Comparison of ENCODE assay signal across 31 mouse cellular contexts in the genomic region with DNA sequence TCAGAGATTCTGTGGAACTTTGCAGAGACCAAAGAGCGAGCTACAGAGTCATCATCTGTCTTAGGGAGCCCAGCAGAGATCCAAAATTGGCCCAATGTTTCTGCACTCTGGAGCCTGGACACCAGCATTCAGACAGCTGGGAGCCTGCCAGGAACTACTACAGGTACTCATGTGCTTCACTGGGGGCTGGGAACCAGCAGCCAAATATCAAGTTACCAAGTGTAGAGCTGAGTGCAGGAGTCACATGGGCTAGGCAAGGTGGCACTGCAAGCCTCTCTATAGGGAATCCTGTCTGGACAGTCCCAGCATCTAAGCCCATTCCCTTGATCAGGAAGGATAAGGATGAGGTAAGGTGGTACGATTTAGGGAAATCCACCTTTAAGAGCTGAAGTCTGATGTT. TPM values are rescaled to one million over a fixed set of nuclear protein-coding genes. Genes with fewer than 3 reads are reported as not detected.
DNase-seq lines count a peak whose midpoint lies in the region; ATAC-seq and TF ChIP-seq lines count a peak whose summit lies in the region.
"Had no signal": no experiment of that assay in that cellular context is flagged by ENCODE, and none has a peak within 500 bp of the region (broad histone marks: within the 10 kb centered on the region; RNA-seq: fewer than 3 reads in every experiment).

No protein-coding gene starts in this region.

- no peak overlapping the region for H3K4me3 ChIP-seq in heart, embryonic 10.5 days
- no peak overlapping the region for H3K4me3 ChIP-seq in lung, embryonic 14.5 days (ENCODE audit: low read depth, low read length)
- H3K4me3 ChIP-seq in heart, embryonic 16.5 days (ENCODE audit: low read length) = no peak overlapping the region
- no peak overlapping the region for H3K4me3 ChIP-seq in stomach, postnatal 0 days (ENCODE audit: low read depth, low read length)
- H3K4me3 ChIP-seq: embryonic facial prominence, embryonic 15.5 days; forebrain, embryonic 15.5 days; limb, embryonic 15.5 days; liver, embryonic 15.5 days; midbrain, embryonic 13.5 days had no signal

- ATAC-seq in lung, embryonic 14.5 days (ENCODE audit: insufficient read depth) = peak; percentile 77; the same call in 1 of the 2 replicates
- peak; percentile 72 for ATAC-seq in heart, embryonic 16.5 days (replicated peaks; ENCODE audit: extremely low read depth, insufficient read depth, low FRiP score)
- ATAC-seq in stomach, postnatal 0 days (ENCODE audit: low FRiP score, low TSS enrichment) = no peak
- ATAC-seq: forebrain, embryonic 15.5 days; hindbrain, postnatal 0 days; intestine, postnatal 0 days; midbrain, embryonic 13.5 days had no signal

- DNase-seq in heart, adult 18-20 months = peak; percentile 54 to 70
- no peak for DNase-seq in heart, embryonic 10.5 days (ENCODE audit: low spot score)
- peak; percentile 44 for DNase-seq in lung, embryonic 14.5 days
- DNase-seq in lung, postnatal 14 days = no peak
- peak; percentile 41 for DNase-seq in lung, postnatal 25 days (ENCODE audit: low spot score)
- DNase-seq in thymus, postnatal 25 days = no peak
- DNase-seq in stomach, postnatal 0 days (ENCODE audit: low spot score) = no peak
- DNase-seq: adrenal gland, adult 2 months; cerebellum, adult 11 months; cerebellum, adult 9-11 months; gastrocnemius, postnatal 10 days; left cerebral cortex, postnatal 4 days; thymus, adult 2 months had no signal

- H3K27ac ChIP-seq in heart, embryonic 10.5 days = no peak overlapping the region
- no peak overlapping the region for H3K27ac ChIP-seq in lung, embryonic 14.5 days (ENCODE audit: low read depth)
- no peak overlapping the region for H3K27ac ChIP-seq in heart, embryonic 16.5 days (ENCODE audit: low read length)
- no peak overlapping the region for H3K27ac ChIP-seq in stomach, postnatal 0 days (replicated peaks)
- H3K27ac ChIP-seq: embryonic facial prominence, embryonic 15.5 days; forebrain, embryonic 15.5 days; hindbrain, postnatal 0 days; limb, embryonic 15.5 days; liver, embryonic 15.5 days; midbrain, embryonic 13.5 days had no signal

- 0 out of 2 replicates have a peak, but pooled peaks cover 4% of the 10 kb centered on the region for H3K4me1 ChIP-seq in heart, embryonic 10.5 days
- H3K4me1 ChIP-seq in lung, embryonic 14.5 days (ENCODE audit: insufficient read depth) = no peaks in the 10 kb centered on the region
- H3K4me1 ChIP-seq in heart, embryonic 16.5 days (ENCODE audit: control insufficient read depth, insufficient read depth, low read length) = peaks cover 10% of the 10 kb centered on the region
- H3K4me1 ChIP-seq in stomach, postnatal 0 days (replicated peaks; ENCODE audit: control insufficient read depth, insufficient read depth) = no peaks in the 10 kb centered on the region
- H3K4me1 ChIP-seq: embryonic facial prominence, embryonic 15.5 days; forebrain, embryonic 15.5 days; limb, embryonic 15.5 days; liver, embryonic 15.5 days; midbrain, embryonic 13.5 days had no signal

- H3K4me2 ChIP-seq in lung, embryonic 14.5 days = no peak overlapping the region
- no peak overlapping the region for H3K4me2 ChIP-seq in heart, embryonic 16.5 days (ENCODE audit: low read depth, low read length)
- H3K4me2 ChIP-seq in stomach, postnatal 0 days (replicated peaks; ENCODE audit: low read depth) = no peak overlapping the region
- H3K4me2 ChIP-seq: embryonic facial prominence, embryonic 15.5 days; forebrain, embryonic 15.5 days; limb, embryonic 15.5 days; liver, embryonic 15.5 days; midbrain, embryonic 13.5 days had no signal

- no peaks in the 10 kb centered on the region for H3K9me3 ChIP-seq in heart, embryonic 10.5 days
- H3K9me3 ChIP-seq in lung, embryonic 14.5 days (ENCODE audit: low read depth, low read length) = no peaks in the 10 kb centered on the region
- H3K9me3 ChIP-seq in heart, embryonic 16.5 days (replicated peaks; ENCODE audit: control insufficient read depth, low read length) = no peaks in the 10 kb centered on the region
- H3K9me3 ChIP-seq in stomach, postnatal 0 days (ENCODE audit: control insufficient read depth, low read length) = no peaks in the 10 kb centered on the region
- H3K9me3 ChIP-seq: embryonic facial prominence, embryonic 15.5 days; forebrain, embryonic 15.5 days; limb, embryonic 15.5 days; liver, embryonic 15.5 days; midbrain, embryonic 13.5 days had no signal

- H3K27me3 ChIP-seq in heart, embryonic 10.5 days (ENCODE audit: insufficient read depth, poor library complexity, severe bottlenecking) = no peaks in the 10 kb centered on the region
- no peaks in the 10 kb centered on the region for H3K27me3 ChIP-seq in lung, embryonic 14.5 days (ENCODE audit: insufficient read depth, low read length)
- no peaks in the 10 kb centered on the region for H3K27me3 ChIP-seq in heart, embryonic 16.5 days (ENCODE audit: control insufficient read depth, insufficient read depth, low read length)
- H3K27me3 ChIP-seq in stomach, postnatal 0 days (ENCODE audit: control insufficient read depth, insufficient read depth, low read length) = no peaks in the 10 kb centered on the region
- H3K27me3 ChIP-seq: embryonic facial prominence, embryonic 15.5 days; forebrain, embryonic 15.5 days; limb, embryonic 15.5 days; liver, embryonic 15.5 days; midbrain, embryonic 13.5 days had no signal

- TF ChIP-seq CTCF in lung, embryonic 14.5 days (IDR thresholded peaks at IDR 0.05; ENCODE audit: low read depth) = no peak
- TF ChIP-seq CTCF in stomach, postnatal 0 days (IDR thresholded peaks at IDR 0.05; ENCODE audit: low read depth) = no peak

- no peak overlapping the region for H3K9ac ChIP-seq in lung, embryonic 14.5 days
- H3K9ac ChIP-seq in heart, embryonic 16.5 days (ENCODE audit: low read length) = no peak overlapping the region
- no peak overlapping the region for H3K9ac ChIP-seq in stomach, postnatal 0 days (ENCODE audit: low read length)
- H3K9ac ChIP-seq: embryonic facial prominence, embryonic 15.5 days; forebrain, embryonic 15.5 days; limb, embryonic 15.5 days; liver, embryonic 15.5 days; midbrain, embryonic 13.5 days had no signal

- no peaks in the 10 kb centered on the region for H3K36me3 ChIP-seq in heart, embryonic 10.5 days
- H3K36me3 ChIP-seq in lung, embryonic 14.5 days (ENCODE audit: insufficient read depth) = no peaks in the 10 kb centered on the region
- H3K36me3 ChIP-seq in heart, embryonic 16.5 days (ENCODE audit: control insufficient read depth, insufficient read depth) = no peaks in the 10 kb centered on the region
- H3K36me3 ChIP-seq in stomach, postnatal 0 days (ENCODE audit: control insufficient read depth, insufficient read depth, low read length) = no peaks in the 10 kb centered on the region
- H3K36me3 ChIP-seq: embryonic facial prominence, embryonic 15.5 days; limb, embryonic 15.5 days; liver, embryonic 15.5 days had no signal

- TF ChIP-seq EP300 in stomach, postnatal 0 days (optimal IDR thresholded peaks at IDR 0.05) = no peak

- 97% methylated on average over 2 of the region's 2 CpGs for WGBS in heart, embryonic 10.5 days
- 92% methylated on average over 2 of the region's 2 CpGs for WGBS in lung, embryonic 14.5 days
- WGBS in heart, embryonic 16.5 days = 73% methylated on average over 2 of the region's 2 CpGs
- WGBS in stomach, postnatal 0 days = 85% methylated on average over 2 of the region's 2 CpGs

RNA-seq across cellular contexts. Expression of a gene that starts 19.7 kb away (rescaled TPM):
- not detected for total RNA-seq in heart, adult 18-20 months (2021)
- not detected in 2 replicates for polyA plus RNA-seq in heart, embryonic 10.5 days (2016; fragmentation: Nextera tagmentation; extraction: Ambion mirVana)
- not detected in 2 replicates for polyA plus RNA-seq in lung, embryonic 14.5 days (2014; fragmentation: Nextera tagmentation; extraction: Ambion mirVana)
- polyA plus RNA-seq in heart, embryonic 16.5 days (2015; fragmentation: Nextera tagmentation; extraction: Ambion mirVana) = not detected in 2 replicates
- not detected in 2 replicates for polyA plus RNA-seq in stomach, postnatal 0 days (2015; fragmentation: Nextera tagmentation; extraction: Ambion mirVana)
- total RNA-seq: adrenal gland, adult 2 months; adrenal gland, postnatal 4 days; common myeloid progenitor, adult 5-6 weeks; gastrocnemius, postnatal 10 days; granulocyte monocyte progenitor cell, adult 5-6 weeks; hindbrain, postnatal 0 days; layer of hippocampus, postnatal 14 days; left cerebral cortex, adult 8-10 months; megakaryocyte, adult 5-6 weeks had no signal
- polyA plus RNA-seq: adrenal gland, adult 2 months; embryonic facial prominence, embryonic 15.5 days; forebrain, embryonic 15.5 days; hindbrain, embryonic 11.5 days; hindbrain, postnatal 0 days; intestine, postnatal 0 days; limb, embryonic 15.5 days; liver, embryonic 15.5 days; midbrain, embryonic 13.5 days; neural tube, embryonic 11.5 days; small intestine, adult 2 months; stomach, embryonic 16.5 days had no signal

Comparison
In these comparisons a context has a peak if more than half of its experiments do, and no peak if none do; other contexts are left out.
1. DNase-seq: peak in heart, adult 18-20 months (2 of 2), lung, embryonic 14.5 days (single experiment) and lung, postnatal 25 days (single experiment); none in heart, embryonic 10.5 days (single experiment), lung, postnatal 14 days (single experiment), thymus, postnatal 25 days (single experiment) and stomach, postnatal 0 days (single experiment).